Mouse (Mus musculus) limb, embryonic 12.5 days (tissue): ENCODE data around the gene Abhd17a. TPM values are rescaled to one million over a fixed set of nuclear protein-coding genes. Genes with fewer than 3 reads are reported as not detected.

Experiments
- ATAC-seq: fragments of 200-750 bp; cut with Nextera tagmentation; 2 replicates; pipeline ENCODE4 v1.8.0; 2017; ENCODE audit warnings: low read depth, moderate TSS enrichment; ENCODE audit not compliant: insufficient number of reproducible peaks, insufficient read depth, low FRiP score, low TSS enrichment
- H3K27ac ChIP-seq: fragments of 300-500 bp; sonication (generic); 2 replicates; pipeline ENCODE4 v1.5.1; 2016; ENCODE audit warnings: mild to moderate bottlenecking, moderate library complexity
- H3K27me3 ChIP-seq: fragments of 300-500 bp; sonication (generic); 2 replicates; pipeline ENCODE4 v1.6.1; 2016; ENCODE audit warnings: mild to moderate bottlenecking, moderate library complexity
- H3K36me3 ChIP-seq: fragments of 300-500 bp; sonication (generic); 2 replicates; pipeline ENCODE4 v1.6.1; 2016; ENCODE audit warnings: mild to moderate bottlenecking, moderate library complexity
- H3K4me1 ChIP-seq: fragments of 300-500 bp; sonication (generic); replicated peaks from 2 replicates; pipeline ENCODE4 v1.6.1; 2016
- H3K4me2 ChIP-seq: fragments of 300-500 bp; sonication (generic); 2 replicates; pipeline ENCODE4 v1.6.1; 2016; ENCODE audit warnings: mild to moderate bottlenecking, moderate library complexity
- H3K4me3 ChIP-seq: fragments of 300-500 bp; sonication (generic); replicated peaks from 2 replicates; pipeline ENCODE4 v1.5.1; 2016; ENCODE audit warnings: mild to moderate bottlenecking
- H3K9ac ChIP-seq: fragments of 300-500 bp; sonication (generic); replicated peaks from 2 replicates; pipeline ENCODE4 v1.6.1; 2016; ENCODE audit warnings: mild to moderate bottlenecking, moderate library complexity
- H3K9me3 ChIP-seq: fragments of 300-500 bp; sonication (generic); 2 replicates; pipeline ENCODE4 v1.6.1; 2016; ENCODE audit warnings: mild to moderate bottlenecking, moderate library complexity
- WGBS: fragments of 180-500 bp; shearing (Covaris S2); methylation state at CpG from one replicate; pipeline ENCODE4 v1.1.7; 2016; 5-methylcytosine and 5-hydroxymethylcytosine counted together
- polyA plus RNA-seq: library from polyadenylated mRNA; unstranded; fragments of >200 nt; fragmentation: Nextera tagmentation; extraction: Ambion mirVana; gene quantifications from 2 replicates; pipeline ENCODE4 v1.2.1, GENCODE M21; 2016

Gene Abhd17a
- polyA plus RNA-seq, 1 experiment from 2014 or later: 108 TPM

DNA sequence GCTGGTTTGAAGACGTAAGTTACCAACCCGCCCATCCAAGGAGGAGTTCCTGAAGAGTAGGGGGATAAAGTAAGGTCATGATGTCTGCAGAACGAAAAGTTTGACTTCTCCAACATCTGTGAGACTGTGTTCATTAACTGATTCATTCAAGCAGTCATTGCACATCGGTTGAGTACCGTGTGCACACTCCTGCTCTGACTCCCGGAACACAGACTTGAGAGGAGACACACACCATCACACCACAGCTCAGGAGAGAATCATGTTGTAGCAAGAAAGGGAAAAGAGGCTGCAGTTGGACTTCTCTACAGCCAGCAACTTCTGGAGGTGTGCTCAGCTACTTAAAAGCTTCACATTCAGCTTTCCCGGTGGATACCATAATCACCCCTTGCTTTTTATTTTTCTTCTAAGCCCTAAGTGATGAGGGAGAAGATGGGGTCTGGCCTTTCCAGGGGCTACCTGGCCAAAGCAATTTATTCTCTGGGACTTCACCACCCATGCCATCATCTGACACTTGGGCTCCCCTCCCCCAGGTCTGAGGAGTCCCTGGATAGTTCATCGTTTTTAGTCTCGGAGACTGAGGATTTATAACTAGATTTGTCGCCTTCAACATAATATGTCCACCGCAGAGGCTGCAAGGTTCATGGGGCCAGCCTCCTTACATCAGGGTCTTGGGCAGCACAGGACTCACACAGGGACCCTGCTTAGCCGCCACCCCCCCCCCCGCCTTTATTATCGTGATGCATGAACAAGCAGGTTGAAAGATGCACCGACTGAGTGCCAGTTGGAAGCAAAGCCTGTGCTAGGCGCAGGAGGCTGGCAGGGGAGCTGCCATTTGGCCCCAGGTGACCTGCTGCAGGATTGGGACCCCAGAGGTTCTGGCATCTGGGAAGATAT is 30.9 kb upstream of the Abhd17a start:
- peak overlapping the region; percentile 53 for H3K9ac ChIP-seq
- peak overlapping the region; percentile 89 for H3K27ac ChIP-seq
- H3K4me3 ChIP-seq: peak overlapping the region; percentile 90
- no peak for ATAC-seq
- H3K27me3 ChIP-seq: no peaks in the 10 kb centered on the region
- WGBS: 58% methylated on average over 16 of the region's 16 CpGs
- H3K4me1 ChIP-seq: peaks cover 32% of the 10 kb centered on the region
- H3K36me3 ChIP-seq: peaks cover 14% of the 10 kb centered on the region
- peak overlapping the region; percentile 99 for H3K4me2 ChIP-seq
- no peaks in the 10 kb centered on the region for H3K9me3 ChIP-seq

DNA sequence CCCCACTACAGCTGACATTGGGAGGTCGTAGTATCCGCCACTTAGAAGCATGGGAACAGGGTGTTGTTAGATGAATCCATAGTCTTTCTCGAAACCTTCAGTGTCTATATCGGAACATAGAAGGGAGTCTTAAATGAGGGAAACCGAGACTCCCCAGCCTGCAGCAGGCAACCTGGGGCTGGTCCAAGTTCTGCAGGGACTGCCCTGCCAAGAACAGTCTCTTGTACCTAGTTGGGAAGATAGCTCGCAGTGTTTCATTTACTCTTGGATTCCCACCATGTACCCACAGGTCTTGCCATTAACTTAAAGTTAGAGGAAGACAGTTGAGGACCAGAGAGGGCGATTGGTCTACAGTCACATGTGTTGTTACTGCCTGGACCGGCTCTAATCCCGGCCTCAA is 30.2 kb upstream of the Abhd17a start:
- H3K4me3 ChIP-seq: no peak overlapping the region
- no peak overlapping the region for H3K9ac ChIP-seq
- no peak overlapping the region for H3K4me2 ChIP-seq
- peaks cover 28% of the 10 kb centered on the region for H3K4me1 ChIP-seq
- peaks cover 16% of the 10 kb centered on the region for H3K36me3 ChIP-seq
- no peak for ATAC-seq
- no peaks in the 10 kb centered on the region for H3K27me3 ChIP-seq
- WGBS: 80% methylated on average over 9 of the region's 9 CpGs
- no peaks in the 10 kb centered on the region for H3K9me3 ChIP-seq
- 0 out of 2 replicates have a peak overlapping the region, but pooled peaks have one; percentile 17 for H3K27ac ChIP-seq

DNA sequence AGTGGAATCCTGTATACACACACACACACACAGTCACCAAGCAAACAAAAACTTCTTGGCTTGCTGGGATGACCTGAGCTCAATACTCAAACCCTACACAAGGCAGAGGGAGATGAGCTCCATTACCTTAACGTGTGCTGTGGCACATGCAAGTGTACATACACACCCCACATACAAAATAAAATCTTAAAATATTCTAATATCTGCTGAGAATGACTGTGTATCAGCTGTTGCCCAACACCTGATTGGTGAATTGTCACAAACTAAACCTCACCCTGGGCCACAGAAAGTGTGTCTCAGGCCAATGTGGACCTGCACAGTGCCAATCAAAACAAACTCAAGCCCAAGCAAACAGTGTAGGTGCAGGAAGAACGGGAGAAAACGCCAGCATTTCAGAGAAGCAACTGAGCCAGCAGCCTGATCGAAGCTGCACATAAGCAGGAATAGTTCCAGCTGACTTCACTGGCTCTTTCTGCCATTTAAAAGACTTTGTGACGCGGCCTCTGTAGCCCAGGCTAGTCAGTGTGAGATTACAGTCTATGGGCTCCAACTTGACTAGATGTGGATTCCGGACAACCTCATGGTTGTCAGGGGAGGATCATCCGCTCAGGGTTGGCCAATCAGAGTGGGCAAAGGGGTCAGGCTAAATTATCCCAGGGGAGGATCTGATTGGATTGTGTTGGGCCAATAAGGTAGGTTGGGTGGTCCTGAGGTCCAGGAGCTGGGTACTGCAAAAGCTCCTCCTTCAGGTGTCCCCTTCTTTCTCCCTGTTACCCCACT is 29.5 kb upstream of the Abhd17a start:
- H3K9me3 ChIP-seq: no peaks in the 10 kb centered on the region
- H3K36me3 ChIP-seq: peaks cover 19% of the 10 kb centered on the region
- no peak overlapping the region for H3K4me3 ChIP-seq
- H3K4me1 ChIP-seq: peaks cover 21% of the 10 kb centered on the region
- whole genome bisulfite sequencing: 39% methylated on average over 8 of the region's 8 CpGs
- H3K4me2 ChIP-seq: no peak overlapping the region
- H3K27ac ChIP-seq: no peak overlapping the region
- no peak overlapping the region for H3K9ac ChIP-seq
- H3K27me3 ChIP-seq: no peaks in the 10 kb centered on the region
- ATAC-seq: no peak

DNA sequence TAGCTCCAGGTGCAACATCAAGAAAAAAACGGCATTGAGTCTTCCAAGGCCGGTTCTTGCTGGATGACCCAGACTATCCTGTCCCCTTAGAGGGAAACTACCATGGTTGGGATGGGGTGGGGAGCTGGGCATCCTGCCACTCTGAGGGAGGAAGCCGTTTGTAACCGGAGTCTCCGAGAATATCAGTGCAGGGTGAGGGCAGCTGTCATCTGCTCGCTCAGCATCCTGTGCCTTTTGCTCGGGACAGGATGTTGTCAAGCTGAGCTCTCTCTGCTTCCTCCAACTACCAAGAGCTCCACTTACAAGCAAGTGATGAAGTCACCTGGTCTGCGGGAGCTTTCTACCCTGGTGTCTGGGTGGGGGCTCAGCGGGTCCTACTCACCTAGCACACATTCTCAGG is 28.0 kb upstream of the Abhd17a start:
- H3K4me3 ChIP-seq: no peak overlapping the region
- H3K36me3 ChIP-seq: peaks cover 33% of the 10 kb centered on the region
- H3K4me1 ChIP-seq: peaks cover 7% of the 10 kb centered on the region
- ATAC-seq: no peak
- no peak overlapping the region for H3K4me2 ChIP-seq
- H3K9ac ChIP-seq: no peak overlapping the region
- 80% methylated on average over 9 of the region's 9 CpGs for WGBS
- H3K27me3 ChIP-seq: no peaks in the 10 kb centered on the region
- no peaks in the 10 kb centered on the region for H3K9me3 ChIP-seq
- no peak overlapping the region for H3K27ac ChIP-seq

DNA sequence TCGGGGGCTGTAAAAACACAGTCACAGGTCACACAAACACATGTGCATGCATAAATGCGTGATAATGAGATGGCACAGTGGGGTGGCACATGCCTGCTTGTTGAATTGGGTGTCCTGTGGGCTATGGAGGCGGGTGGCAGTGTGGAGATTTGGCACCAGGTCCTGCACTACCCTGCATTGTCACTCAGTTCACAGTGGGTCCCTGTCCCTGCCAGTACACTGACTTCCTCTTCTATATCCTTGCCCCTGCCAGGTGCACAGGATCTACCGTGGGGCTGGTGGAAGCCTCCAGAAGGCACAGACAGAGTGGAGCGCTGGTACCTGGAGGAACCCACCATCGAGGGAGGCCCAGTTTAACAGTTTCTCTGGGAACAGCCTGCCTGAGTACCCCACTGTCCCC is 24.2 kb upstream of the Abhd17a start:
- Histone ChIP-seq H3K36me3 (peaks cover 66% of the 10 kb centered on the region), H3K9ac (no peak overlapping the region), H3K9me3 (no peaks in the 10 kb centered on the region), H3K27ac (no peak overlapping the region), H3K4me3 (no peak overlapping the region), H3K4me1 (no peaks in the 10 kb centered on the region), H3K4me2 (no peak overlapping the region), H3K27me3 (no peaks in the 10 kb centered on the region)
- ATAC-seq: no peak
- 90% methylated on average over 6 of the region's 6 CpGs for WGBS

DNA sequence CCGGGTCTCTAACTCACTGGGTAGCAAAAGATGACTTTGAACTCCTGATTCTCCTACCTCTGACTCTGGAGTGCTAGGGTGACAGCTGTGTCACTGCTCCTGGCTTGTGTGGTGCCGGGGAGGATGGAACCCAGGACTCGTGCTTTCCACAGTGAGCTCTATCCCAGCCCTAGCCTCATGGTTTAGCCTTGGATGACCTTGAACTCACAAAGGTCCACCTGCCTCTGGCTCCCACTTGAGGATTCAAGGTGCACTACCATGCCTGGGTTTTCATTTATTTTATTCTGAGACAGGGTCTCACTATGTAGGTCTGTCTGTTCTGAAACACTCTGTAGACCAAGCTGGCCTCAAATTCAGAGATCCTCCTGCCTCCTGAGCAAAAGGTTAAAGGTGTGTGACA is 23.7 kb upstream of the Abhd17a start:
- no peak for ATAC-seq
- Histone ChIP-seq H3K27ac (no peak overlapping the region), H3K9ac (no peak overlapping the region), H3K36me3 (peaks cover 71% of the 10 kb centered on the region), H3K4me3 (no peak overlapping the region), H3K4me1 (no peaks in the 10 kb centered on the region), H3K27me3 (no peaks in the 10 kb centered on the region), H3K9me3 (no peaks in the 10 kb centered on the region), H3K4me2 (no peak overlapping the region)
- WGBS: 83% methylated on average over 3 of the region's 3 CpGs

DNA sequence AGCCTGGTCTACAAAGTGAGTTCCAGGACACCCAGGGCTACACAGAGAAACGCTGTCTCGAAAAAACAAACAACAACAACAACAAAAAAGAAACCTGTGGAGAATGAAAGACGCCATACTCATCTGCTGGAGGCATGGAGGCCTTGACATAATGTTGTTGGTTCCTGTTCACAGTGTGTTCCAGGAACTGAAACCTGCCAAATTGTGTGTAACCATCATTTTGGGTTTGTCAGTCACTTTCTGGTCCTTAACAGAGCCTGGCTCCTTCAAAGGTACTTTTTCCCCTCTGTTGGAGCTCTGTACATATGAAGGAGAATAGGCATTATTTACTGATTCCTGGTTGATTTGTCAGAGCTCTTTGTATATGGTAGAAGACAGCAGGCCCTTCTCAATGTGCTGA is 21.8 kb upstream of the Abhd17a start:
- Histone ChIP-seq H3K4me1 (no peaks in the 10 kb centered on the region), H3K27me3 (no peaks in the 10 kb centered on the region), H3K4me3 (no peak overlapping the region), H3K27ac (no peak overlapping the region), H3K9me3 (no peaks in the 10 kb centered on the region), H3K36me3 (peaks cover 90% of the 10 kb centered on the region), H3K4me2 (no peak overlapping the region), H3K9ac (no peak overlapping the region)
- no peak for ATAC-seq
- 96% methylated on average over 3 of the region's 3 CpGs for WGBS

DNA sequence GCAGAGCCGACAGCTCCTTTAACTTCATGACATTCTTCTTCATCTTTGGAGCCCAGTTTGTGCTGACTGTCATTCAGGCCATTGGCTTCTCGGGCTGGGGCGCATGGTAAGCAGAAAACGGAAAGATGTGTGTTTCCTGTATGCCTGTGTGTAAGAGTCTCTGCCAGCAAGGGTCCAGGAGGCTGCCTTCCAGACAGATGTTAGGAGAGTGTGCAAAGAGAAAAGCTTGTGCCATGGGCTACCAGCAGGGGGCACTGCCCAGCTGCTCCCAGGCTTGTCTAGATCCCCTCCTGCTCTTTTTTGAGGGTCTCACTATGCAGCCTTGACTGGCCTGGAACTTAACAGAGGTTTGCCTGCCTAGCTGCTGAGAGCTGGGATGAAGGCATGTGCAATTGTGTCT is 20.9 kb upstream of the Abhd17a start:
- no peak for ATAC-seq
- no peaks in the 10 kb centered on the region for H3K27me3 ChIP-seq
- no peak overlapping the region for H3K4me2 ChIP-seq
- WGBS: 81% methylated on average over 4 of the region's 4 CpGs
- H3K36me3 ChIP-seq: peaks cover 94% of the 10 kb centered on the region
- H3K4me3 ChIP-seq: no peak overlapping the region
- no peaks in the 10 kb centered on the region for H3K4me1 ChIP-seq
- no peaks in the 10 kb centered on the region for H3K9me3 ChIP-seq
- no peak overlapping the region for H3K9ac ChIP-seq
- no peak overlapping the region for H3K27ac ChIP-seq

DNA sequence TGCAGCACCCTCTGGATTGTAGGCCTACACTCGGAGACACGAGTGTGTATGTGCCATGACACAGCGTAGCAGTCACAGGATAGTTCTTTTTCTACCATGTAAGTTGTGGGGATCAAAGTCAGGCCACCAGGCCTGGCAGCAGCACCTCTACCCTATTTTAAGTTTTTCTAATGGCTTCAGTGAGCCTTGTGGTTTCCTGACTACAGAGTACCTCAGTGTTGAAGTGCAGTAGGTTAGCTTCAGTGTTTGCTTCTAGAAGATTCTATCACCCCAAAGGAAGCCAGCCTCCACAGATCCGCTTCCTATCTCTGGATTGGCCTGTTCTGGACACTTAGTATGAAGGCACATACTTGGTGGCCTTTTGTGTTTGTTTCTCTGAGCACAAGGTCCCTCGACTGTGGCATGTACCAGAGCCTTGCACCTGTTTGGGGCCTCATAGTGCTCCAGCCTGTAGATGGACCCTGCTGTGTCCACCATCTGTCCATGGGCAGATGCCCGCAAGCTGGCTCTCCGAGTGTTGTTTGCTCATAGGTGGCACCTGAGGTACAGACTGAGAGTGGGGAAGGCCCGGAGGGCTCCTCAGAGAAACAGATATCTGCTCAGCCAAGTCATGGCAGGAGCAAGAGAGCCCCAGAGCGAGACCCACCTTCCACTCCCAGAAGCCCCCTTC is 20.1 kb upstream of the Abhd17a start:
- H3K9ac ChIP-seq: no peak overlapping the region
- no peaks in the 10 kb centered on the region for H3K27me3 ChIP-seq
- H3K36me3 ChIP-seq: peaks cover 88% of the 10 kb centered on the region
- 91% methylated on average over 9 of the region's 9 CpGs for WGBS
- no peak overlapping the region for H3K27ac ChIP-seq
- no peak overlapping the region for H3K4me3 ChIP-seq
- H3K9me3 ChIP-seq: no peaks in the 10 kb centered on the region
- H3K4me2 ChIP-seq: no peak overlapping the region
- H3K4me1 ChIP-seq: no peaks in the 10 kb centered on the region
- no peak for ATAC-seq

DNA sequence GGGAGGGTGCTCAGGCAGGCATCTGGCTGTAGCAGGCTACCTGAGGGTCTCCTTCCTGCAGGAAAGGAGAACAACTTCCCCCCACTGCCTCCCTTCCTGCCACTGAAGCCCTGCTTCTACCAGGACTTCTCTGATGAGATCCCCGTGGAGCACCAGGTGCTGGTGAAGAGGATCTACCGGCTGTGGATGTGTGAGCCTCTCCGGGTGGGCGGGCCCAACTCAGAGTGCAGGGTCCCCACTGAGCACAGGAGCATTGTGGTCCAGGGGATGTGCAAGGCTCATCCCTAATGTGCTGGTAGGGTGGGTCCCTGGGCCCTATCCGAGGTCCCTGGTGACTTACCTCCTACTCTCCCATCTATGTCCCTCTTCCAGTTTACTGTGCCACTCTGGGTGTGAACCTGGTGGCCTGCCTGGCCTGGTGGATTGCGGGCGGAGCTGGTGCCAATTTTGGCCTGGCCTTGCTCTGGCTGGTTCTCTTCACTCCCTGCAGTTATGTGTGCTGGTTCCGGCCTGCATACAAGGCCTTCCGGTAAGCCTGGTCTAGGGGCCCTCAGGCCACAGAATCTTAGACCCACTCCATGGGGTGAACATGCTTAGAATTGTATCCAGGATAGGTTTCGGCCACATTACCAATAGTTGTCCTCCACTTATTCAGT is 19.3 kb upstream of the Abhd17a start:
- no peak overlapping the region for H3K27ac ChIP-seq
- no peak overlapping the region for H3K4me2 ChIP-seq
- H3K27me3 ChIP-seq: no peaks in the 10 kb centered on the region
- WGBS: 95% methylated on average over 10 of the region's 10 CpGs
- no peaks in the 10 kb centered on the region for H3K9me3 ChIP-seq
- peaks cover 80% of the 10 kb centered on the region for H3K36me3 ChIP-seq
- no peak overlapping the region for H3K4me3 ChIP-seq
- no peak for ATAC-seq
- H3K9ac ChIP-seq: no peak overlapping the region; the same call in 1 of the 2 replicates
- no peaks in the 10 kb centered on the region for H3K4me1 ChIP-seq

DNA sequence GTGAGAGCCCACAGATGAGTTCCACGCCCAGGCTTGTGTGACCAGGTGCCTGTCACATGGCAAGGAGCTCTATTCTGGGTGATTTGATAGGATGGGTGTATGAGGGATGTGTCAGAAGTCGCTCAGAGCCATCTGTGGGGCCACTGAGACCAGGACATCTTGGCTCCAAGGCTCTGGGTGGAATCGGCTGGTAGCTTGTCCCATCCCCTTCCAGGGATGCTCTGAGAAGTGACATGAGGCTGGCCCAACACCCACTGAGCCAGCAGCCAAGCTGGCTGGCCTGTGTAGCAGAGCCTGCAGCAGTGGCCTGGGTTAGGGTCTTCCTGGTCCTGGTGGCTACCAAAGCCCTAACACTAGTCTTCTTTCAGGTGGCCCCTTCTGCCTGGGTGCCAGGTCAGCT is 18.3 kb upstream of the Abhd17a start:
- H3K9ac ChIP-seq: no peak overlapping the region
- WGBS: 90% methylated on average over 3 of the region's 3 CpGs
- H3K27ac ChIP-seq: no peak overlapping the region
- H3K4me1 ChIP-seq: peaks cover 9% of the 10 kb centered on the region
- H3K4me3 ChIP-seq: no peak overlapping the region
- no peak overlapping the region for H3K4me2 ChIP-seq
- no peak for ATAC-seq
- H3K9me3 ChIP-seq: no peaks in the 10 kb centered on the region
- H3K36me3 ChIP-seq: peaks cover 71% of the 10 kb centered on the region
- H3K27me3 ChIP-seq: no peaks in the 10 kb centered on the region
